12 mouse cellular contexts compared by ENCODE assay signal in the genomic region with DNA sequence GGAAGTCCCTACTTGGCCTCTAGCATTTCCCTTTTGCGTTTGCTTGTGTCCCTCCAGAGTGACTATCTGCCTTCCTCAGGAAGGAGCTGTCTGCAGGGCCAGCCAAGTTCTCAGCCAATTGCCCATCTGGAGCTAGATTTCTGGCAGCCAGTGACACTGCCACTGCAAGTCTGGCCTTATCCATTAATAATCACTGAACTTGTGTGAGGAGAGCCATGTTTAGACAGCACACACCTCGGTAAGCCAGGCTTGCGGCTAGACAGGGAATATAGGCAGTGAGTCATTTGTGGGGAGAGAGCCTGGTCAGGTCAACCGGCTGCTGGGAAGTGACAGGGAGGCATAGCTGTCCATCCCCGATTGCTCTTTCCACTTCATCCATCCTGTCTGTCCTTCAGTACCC. TPM values are rescaled to one million over a fixed set of nuclear protein-coding genes. Genes with fewer than 3 reads are reported as not detected.
DNase-seq lines count a peak whose midpoint lies in the region; ATAC-seq and TF ChIP-seq lines count a peak whose summit lies in the region.
"Had no signal": no experiment of that assay in that cellular context is flagged by ENCODE, and none has a peak within 500 bp of the region (broad histone marks: within the 10 kb centered on the region; RNA-seq: fewer than 3 reads in every experiment).

No protein-coding gene starts in this region.

- H3K27me3 ChIP-seq in heart, embryonic 15.5 days = peaks cover 9% of the 10 kb centered on the region; the same call in 1 of the 2 replicates
- no peaks in the 10 kb centered on the region for H3K27me3 ChIP-seq in liver, postnatal 0 days (ENCODE audit: insufficient read depth, low read length)
- H3K27me3 ChIP-seq in liver, embryonic 12.5 days (replicated peaks) = no peaks in the 10 kb centered on the region
- H3K27me3 ChIP-seq: forebrain, embryonic 15.5 days; midbrain, embryonic 12.5 days had no signal

- no peaks in the 10 kb centered on the region for H3K36me3 ChIP-seq in heart, embryonic 15.5 days
- H3K36me3 ChIP-seq in liver, postnatal 0 days (replicated peaks; ENCODE audit: insufficient read depth, low read length) = no peaks in the 10 kb centered on the region
- H3K36me3 ChIP-seq in liver, embryonic 12.5 days = no peaks in the 10 kb centered on the region
- H3K36me3 ChIP-seq: forebrain, embryonic 15.5 days; midbrain, embryonic 12.5 days had no signal

- peaks cover 14% of the 10 kb centered on the region; the same call in 1 of the 2 replicates for H3K4me1 ChIP-seq in heart, embryonic 15.5 days (replicated peaks)
- H3K4me1 ChIP-seq in liver, postnatal 0 days (ENCODE audit: insufficient read depth) = peaks cover 5% of the 10 kb centered on the region; the same call in 1 of the 2 replicates
- H3K4me1 ChIP-seq in liver, embryonic 12.5 days = peaks cover 37% of the 10 kb centered on the region
- H3K4me1 ChIP-seq: forebrain, embryonic 15.5 days; midbrain, embryonic 12.5 days had no signal

- no peak overlapping the region for H3K4me2 ChIP-seq in heart, embryonic 15.5 days
- H3K4me2 ChIP-seq in liver, postnatal 0 days (ENCODE audit: low read depth, low read length) = no peak overlapping the region
- H3K4me2 ChIP-seq in liver, embryonic 12.5 days = no peak overlapping the region
- H3K4me2 ChIP-seq: forebrain, embryonic 15.5 days; midbrain, embryonic 12.5 days had no signal

- peak; percentile 47; the same call in 1 of the 2 replicates for ATAC-seq in heart, embryonic 15.5 days (replicated peaks; ENCODE audit: insufficient number of reproducible peaks, insufficient read depth, low FRiP score, low read depth)
- peak; percentile 31 for ATAC-seq in liver, postnatal 0 days
- no peak for ATAC-seq in liver, embryonic 12.5 days
- ATAC-seq: forebrain, embryonic 15.5 days had no signal

- no peaks in the 10 kb centered on the region for H3K9me3 ChIP-seq in heart, embryonic 15.5 days (replicated peaks)
- no peaks in the 10 kb centered on the region for H3K9me3 ChIP-seq in liver, postnatal 0 days (ENCODE audit: low read length)
- no peaks in the 10 kb centered on the region for H3K9me3 ChIP-seq in liver, embryonic 12.5 days (replicated peaks)
- H3K9me3 ChIP-seq: forebrain, embryonic 15.5 days; midbrain, embryonic 12.5 days had no signal

- no peak overlapping the region for H3K4me3 ChIP-seq in heart, embryonic 15.5 days
- H3K4me3 ChIP-seq in liver, postnatal 0 days (ENCODE audit: low read depth, low read length) = no peak overlapping the region
- no peak overlapping the region for H3K4me3 ChIP-seq in liver, embryonic 12.5 days
- H3K4me3 ChIP-seq: forebrain, embryonic 15.5 days; midbrain, embryonic 12.5 days had no signal

- intact Hi-C loops in heart, postnatal 14 days (cut with DNase I) = no loop called here

- TF ChIP-seq CTCF in liver, postnatal 0 days (IDR thresholded peaks at IDR 0.05; ENCODE audit: low read depth) = no peak

- WGBS in heart, embryonic 15.5 days = 32% methylated on average over 5 of the region's 5 CpGs
- 36% methylated on average over 5 of the region's 5 CpGs for WGBS in liver, postnatal 0 days (ENCODE audit: insufficient replicate concordance)
- 22% methylated on average over 5 of the region's 5 CpGs for WGBS in liver, embryonic 12.5 days (ENCODE audit: insufficient replicate concordance)

- no peak for DNase-seq in heart, postnatal 14 days
- DNase-seq in liver, postnatal 0 days = no peak
- DNase-seq in NIH3T3 (ENCODE audit: low read depth) = peak; percentile 13
- peak; percentile 24 for DNase-seq in gonadal fat pad, adult 2 months (ENCODE audit: low read depth)
- DNase-seq in spleen, postnatal 10 days (ENCODE audit: low spot score in 2 of 2) = no peak
- DNase-seq in gastrocnemius, postnatal 10 days = no peak
- DNase-seq: adrenal gland, adult 8-10 months; thymus, postnatal 25 days had no signal

- no peak overlapping the region for H3K27ac ChIP-seq in heart, embryonic 15.5 days
- H3K27ac ChIP-seq in liver, postnatal 0 days (ENCODE audit: low read depth) = no peak overlapping the region
- H3K27ac ChIP-seq in liver, embryonic 12.5 days = no peak overlapping the region
- H3K27ac ChIP-seq: forebrain, embryonic 15.5 days; midbrain, embryonic 12.5 days had no signal

- TF ChIP-seq EP300 in liver, postnatal 0 days (IDR thresholded peaks at IDR 0.05; ENCODE audit: low read depth) = no peak

- H3K9ac ChIP-seq in heart, embryonic 15.5 days = no peak overlapping the region
- no peak overlapping the region for H3K9ac ChIP-seq in liver, postnatal 0 days (replicated peaks)
- H3K9ac ChIP-seq in liver, embryonic 12.5 days = no peak overlapping the region
- H3K9ac ChIP-seq: forebrain, embryonic 15.5 days; midbrain, embryonic 12.5 days had no signal

RNA-seq across cellular contexts. Expression of a gene that starts 31.3 kb away (rescaled TPM):
- polyA plus RNA-seq in heart, embryonic 15.5 days (2015; fragmentation: Nextera tagmentation; extraction: Ambion mirVana) = 6.1 and 6.3 TPM in 2 replicates
- total RNA-seq in heart, postnatal 14 days (2021) = 1 to 10 TPM; 5.0 to 5.5 TPM
- 2.0 and 2.1 TPM in 2 replicates for polyA plus RNA-seq in liver, postnatal 0 days (2015; fragmentation: Nextera tagmentation; extraction: Ambion mirVana)
- polyA plus RNA-seq in liver, embryonic 12.5 days (2016; fragmentation: Nextera tagmentation; extraction: Ambion mirVana) = 2.8 and 3.1 TPM in 2 replicates
- polyA plus RNA-seq in gonadal fat pad, adult 2 months (2012; rRNA removed) = 5.9 and 6.2 TPM in 2 replicates
- total RNA-seq in gastrocnemius, postnatal 10 days (2021) = 1 to 10 TPM; 2.9 to 4.1 TPM

RNA-seq across cellular contexts. Expression of a gene that starts 31.7 kb away (rescaled TPM):
- 1.2 and 2.6 TPM in 2 replicates for polyA plus RNA-seq in heart, embryonic 15.5 days (2015; fragmentation: Nextera tagmentation; extraction: Ambion mirVana)
- total RNA-seq in heart, postnatal 14 days (2021) = 1 to 10 TPM; 3.8 to 4.4 TPM
- 0.14 and 0.19 TPM in 2 replicates for polyA plus RNA-seq in liver, postnatal 0 days (2015; fragmentation: Nextera tagmentation; extraction: Ambion mirVana)
- not detected in 2 replicates for polyA plus RNA-seq in liver, embryonic 12.5 days (2016; fragmentation: Nextera tagmentation; extraction: Ambion mirVana)
- 0.39 and 1.4 TPM in 2 replicates for polyA plus RNA-seq in gonadal fat pad, adult 2 months (2012; rRNA removed)
- total RNA-seq in gastrocnemius, postnatal 10 days (2021) = 1 to 10 TPM; 4.1 to 5.3 TPM

Comparison
In these comparisons a context has a peak if more than half of its experiments do, and no peak if none do; other contexts are left out.
1. DNase-seq: peak in NIH3T3 (single experiment) and gonadal fat pad, adult 2 months (single experiment); none in heart, postnatal 14 days (0 of 2), liver, postnatal 0 days (single experiment), spleen, postnatal 10 days (0 of 2) and gastrocnemius, postnatal 10 days (single experiment).